Mouse (Mus musculus) embryonic facial prominence, embryonic 14.5 days (tissue): ENCODE results near the gene H2-DMb1. TPM values are rescaled to one million over a fixed set of nuclear protein-coding genes. Genes with fewer than 3 reads are reported as not detected.
A peak's percentile ranks its signal among the peaks of the same experiment; 100 is the strongest.

Experiments used
- ATAC-seq: fragments of 200-750 bp; cut with Nextera tagmentation; 2 replicates; pipeline ENCODE4 v1.8.0; 2017; ENCODE audit warnings: low read depth, moderate number of reproducible peaks, moderate TSS enrichment
- DNase-seq: peaks from one replicate; pipeline ENCODE4 v3.0.0-alpha.2; 2015; ENCODE audit warnings: low spot score
- H3K27ac ChIP-seq: fragments of 300-500 bp; sonication (generic); replicated peaks from 2 replicates; pipeline ENCODE4 v1.5.1; 2014; ENCODE audit warnings: low read depth, mild to moderate bottlenecking, low read length, moderate library complexity
- H3K27me3 ChIP-seq: fragments of 300-500 bp; sonication (generic); replicated peaks from 2 replicates; pipeline ENCODE4 v1.6.1; 2014; ENCODE audit warnings: low read length; ENCODE audit not compliant: control insufficient read depth, insufficient read depth
- H3K36me3 ChIP-seq: fragments of 300-500 bp; sonication (generic); 2 replicates; pipeline ENCODE4 v1.6.1; 2014; ENCODE audit warnings: low read length, mixed read lengths; ENCODE audit not compliant: control insufficient read depth, insufficient read depth
- H3K4me1 ChIP-seq: fragments of 300-500 bp; sonication (generic); 2 replicates; pipeline ENCODE4 v1.6.1; 2014; ENCODE audit warnings: antibody characterized with exemption, low read length; ENCODE audit not compliant: control insufficient read depth, insufficient read depth
- H3K4me2 ChIP-seq: fragments of 300-500 bp; sonication (generic); 2 replicates; pipeline ENCODE4 v1.6.1; 2014; ENCODE audit warnings: low read depth, mild to moderate bottlenecking, low read length, moderate library complexity, mixed read lengths
- H3K4me3 ChIP-seq: fragments of 300-500 bp; sonication (generic); 2 replicates; pipeline ENCODE4 v1.5.1; 2014; ENCODE audit warnings: low read depth, mild to moderate bottlenecking, low read length
- H3K9ac ChIP-seq: fragments of 300-500 bp; sonication (generic); 2 replicates; pipeline ENCODE4 v1.6.1; 2014; ENCODE audit warnings: low read depth, mild to moderate bottlenecking, low read length, moderate library complexity, mixed read lengths
- H3K9me3 ChIP-seq: fragments of 300-500 bp; sonication (generic); 2 replicates; pipeline ENCODE4 v1.6.1; 2016; ENCODE audit warnings: low read length; ENCODE audit not compliant: control insufficient read depth
- WGBS: fragments of 180-500 bp; shearing (Covaris S2); extraction: QIAGEN DNeasy Blood & Tissue Kit; methylation state at CpG from one replicate; pipeline ENCODE4 v1.1.7; 2014; 5-methylcytosine and 5-hydroxymethylcytosine counted together
- polyA plus RNA-seq: library from polyadenylated mRNA; unstranded; fragments of >200 nt; fragmentation: Nextera tagmentation; extraction: Ambion mirVana; gene quantifications from 2 replicates; pipeline ENCODE4 v1.2.1, GENCODE M21; 2014

The H2-DMb1 gene
- polyA plus RNA-seq, 1 experiment from 2014 or later: 4.3 TPM

DNA sequence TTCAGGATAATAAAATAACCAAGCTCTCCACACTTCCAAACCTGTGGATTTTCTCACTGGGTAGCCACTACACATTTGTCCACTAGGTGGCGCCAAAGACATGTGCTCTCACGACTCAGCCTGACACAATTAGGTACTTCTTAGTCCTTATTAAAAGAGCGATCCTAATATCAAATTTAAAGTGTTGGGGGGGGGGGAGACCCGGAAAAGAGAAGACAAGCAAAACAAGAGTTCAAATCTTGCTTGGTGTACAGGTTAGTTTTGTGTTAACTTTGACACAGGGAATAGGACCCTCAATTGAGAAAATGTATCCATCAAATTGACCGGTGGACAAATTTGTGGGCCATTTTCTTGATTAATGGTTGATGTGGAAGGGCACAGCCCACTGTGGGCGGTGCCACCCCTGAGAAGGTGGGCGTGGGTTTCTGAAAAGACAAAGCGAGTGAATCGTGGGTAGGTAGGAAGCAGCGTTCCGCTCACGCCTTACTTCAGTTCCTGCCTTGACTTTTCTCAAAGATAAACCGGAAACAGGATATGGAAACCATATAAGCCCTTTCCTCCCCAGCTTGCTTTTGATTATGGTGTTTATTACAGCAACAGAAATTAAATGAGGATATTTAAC is 18.1 kb downstream of the H2-DMb1 start:
- 40% methylated on average over 13 of the region's 13 CpGs for WGBS
- H3K4me1 ChIP-seq: no peaks in the 10 kb centered on the region
- no peak overlapping the region for H3K27ac ChIP-seq
- H3K27me3 ChIP-seq: no peaks in the 10 kb centered on the region
- H3K4me2 ChIP-seq: no peak overlapping the region
- peak; percentile 69 for DNase-seq
- ATAC-seq: no peak
- H3K9me3 ChIP-seq: peaks cover 7% of the 10 kb centered on the region; the same call in 1 of the 2 replicates
- H3K9ac ChIP-seq: no peak overlapping the region
- no peaks in the 10 kb centered on the region for H3K36me3 ChIP-seq
- no peak overlapping the region for H3K4me3 ChIP-seq

DNA sequence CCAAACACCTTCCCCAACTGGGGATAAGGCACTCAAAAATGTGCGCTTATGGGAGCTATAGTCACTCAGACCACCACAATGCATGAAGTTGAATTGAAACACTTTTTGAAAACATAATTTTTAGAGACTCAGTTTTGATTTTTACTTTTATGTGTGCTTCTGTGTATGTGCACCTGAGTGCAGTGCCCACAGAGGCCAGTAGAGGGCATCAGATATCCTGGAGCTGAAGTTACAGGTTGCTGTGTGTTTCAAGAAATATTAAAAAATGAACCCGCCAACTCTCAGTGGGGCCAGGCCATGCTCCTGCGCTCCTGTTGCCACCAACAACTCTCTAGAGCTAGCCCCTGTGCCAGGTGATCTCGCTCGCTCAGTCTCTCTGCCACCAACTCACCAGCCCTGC is 19.7 kb downstream of the H2-DMb1 start:
- no peak overlapping the region for H3K4me3 ChIP-seq
- no peak for DNase-seq
- H3K27ac ChIP-seq: no peak overlapping the region
- no peak for ATAC-seq
- H3K4me1 ChIP-seq: no peaks in the 10 kb centered on the region
- no peak overlapping the region for H3K9ac ChIP-seq
- H3K4me2 ChIP-seq: no peak overlapping the region
- H3K9me3 ChIP-seq: peaks cover 17% of the 10 kb centered on the region; the same call in 1 of the 2 replicates
- 94% methylated on average over 5 of the region's 5 CpGs for WGBS
- no peaks in the 10 kb centered on the region for H3K36me3 ChIP-seq
- H3K27me3 ChIP-seq: no peaks in the 10 kb centered on the region

DNA sequence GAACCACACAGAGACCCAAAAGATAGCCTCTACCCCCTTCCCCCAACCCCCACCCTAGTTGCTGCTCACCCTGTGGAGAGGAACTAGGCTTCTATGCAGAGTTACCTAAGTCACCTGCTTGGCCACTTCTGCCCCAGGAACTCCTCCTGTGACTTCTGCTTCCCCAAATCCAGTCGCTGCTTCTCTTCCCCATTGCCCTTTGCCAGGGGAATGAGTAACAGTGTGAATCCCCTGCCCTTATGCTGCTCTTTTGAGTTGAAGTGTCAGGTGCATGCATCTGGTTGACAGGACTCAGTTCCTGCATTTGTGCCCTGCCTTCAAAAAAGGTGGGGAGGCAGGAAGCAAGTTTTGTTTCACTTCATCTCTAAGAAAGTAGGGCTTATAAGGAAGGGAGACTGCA is 21.2 kb downstream of the H2-DMb1 start:
- H3K9me3 ChIP-seq: peaks cover 18% of the 10 kb centered on the region; the same call in 1 of the 2 replicates
- H3K4me2 ChIP-seq: no peak overlapping the region
- H3K4me1 ChIP-seq: no peaks in the 10 kb centered on the region
- H3K27me3 ChIP-seq: no peaks in the 10 kb centered on the region
- no peaks in the 10 kb centered on the region for H3K36me3 ChIP-seq
- no peak for DNase-seq
- H3K27ac ChIP-seq: no peak overlapping the region
- ATAC-seq: no peak
- WGBS: 50% methylated on average over 1 of the region's 1 CpGs
- H3K9ac ChIP-seq: no peak overlapping the region
- no peak overlapping the region for H3K4me3 ChIP-seq

DNA sequence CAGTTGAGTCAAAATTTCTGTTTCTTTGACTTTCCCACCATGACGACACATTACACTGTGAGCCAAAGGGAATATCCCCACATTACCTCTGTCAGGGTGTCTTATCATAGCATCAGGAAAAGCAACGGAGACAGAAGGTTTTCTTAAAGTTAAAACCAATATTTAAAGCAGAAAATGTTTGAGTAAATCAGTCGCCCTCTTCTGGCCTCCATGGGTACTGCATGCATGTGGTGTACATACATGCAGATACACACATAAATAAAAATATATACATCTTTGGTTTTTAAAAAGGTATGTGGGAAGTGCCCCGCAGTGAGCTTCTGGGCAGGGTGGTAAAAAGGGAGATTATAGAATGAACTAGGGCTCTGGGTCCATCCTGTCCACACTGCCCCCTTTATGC is 24.3 kb downstream of the H2-DMb1 start:
- H3K27me3 ChIP-seq: no peaks in the 10 kb centered on the region
- no peaks in the 10 kb centered on the region for H3K36me3 ChIP-seq
- no peak overlapping the region for H3K4me3 ChIP-seq
- H3K4me1 ChIP-seq: no peaks in the 10 kb centered on the region
- no peak for DNase-seq
- no peak overlapping the region for H3K9ac ChIP-seq
- H3K27ac ChIP-seq: no peak overlapping the region
- H3K9me3 ChIP-seq: peaks cover 17% of the 10 kb centered on the region; the same call in 1 of the 2 replicates
- H3K4me2 ChIP-seq: no peak overlapping the region
- 69% methylated on average over 4 of the region's 4 CpGs for WGBS
- ATAC-seq: no peak

DNA sequence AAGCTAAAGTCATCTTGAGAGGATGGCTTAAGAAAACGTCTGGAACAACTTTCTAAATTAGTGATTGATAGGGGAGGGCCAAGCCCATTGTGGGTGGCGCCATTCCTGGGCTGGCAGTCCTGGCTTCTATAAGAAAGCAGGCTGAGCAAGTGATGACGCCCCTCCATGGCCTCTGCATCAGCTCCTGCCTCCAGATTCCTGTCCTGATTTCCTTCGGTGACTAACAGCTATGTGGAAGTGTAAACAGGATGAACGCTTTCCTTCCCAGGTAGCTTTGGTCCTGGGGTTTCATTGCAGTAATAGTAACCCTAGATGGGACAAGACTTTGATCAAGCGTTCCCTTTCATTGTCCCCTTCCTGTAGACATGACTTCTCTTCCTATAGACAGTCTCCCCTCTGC is 26.1 kb downstream of the H2-DMb1 start:
- Histone ChIP-seq H3K36me3 (no peaks in the 10 kb centered on the region), H3K27ac (no peak overlapping the region), H3K4me2 (no peak overlapping the region), H3K27me3 (no peaks in the 10 kb centered on the region), H3K4me3 (no peak overlapping the region), H3K9me3 (peaks cover 11% of the 10 kb centered on the region; the same call in 1 of the 2 replicates), H3K4me1 (no peaks in the 10 kb centered on the region), H3K9ac (no peak overlapping the region)
- WGBS: 58% methylated on average over 6 of the region's 6 CpGs
- DNase-seq: no peak
- ATAC-seq: no peak

DNA sequence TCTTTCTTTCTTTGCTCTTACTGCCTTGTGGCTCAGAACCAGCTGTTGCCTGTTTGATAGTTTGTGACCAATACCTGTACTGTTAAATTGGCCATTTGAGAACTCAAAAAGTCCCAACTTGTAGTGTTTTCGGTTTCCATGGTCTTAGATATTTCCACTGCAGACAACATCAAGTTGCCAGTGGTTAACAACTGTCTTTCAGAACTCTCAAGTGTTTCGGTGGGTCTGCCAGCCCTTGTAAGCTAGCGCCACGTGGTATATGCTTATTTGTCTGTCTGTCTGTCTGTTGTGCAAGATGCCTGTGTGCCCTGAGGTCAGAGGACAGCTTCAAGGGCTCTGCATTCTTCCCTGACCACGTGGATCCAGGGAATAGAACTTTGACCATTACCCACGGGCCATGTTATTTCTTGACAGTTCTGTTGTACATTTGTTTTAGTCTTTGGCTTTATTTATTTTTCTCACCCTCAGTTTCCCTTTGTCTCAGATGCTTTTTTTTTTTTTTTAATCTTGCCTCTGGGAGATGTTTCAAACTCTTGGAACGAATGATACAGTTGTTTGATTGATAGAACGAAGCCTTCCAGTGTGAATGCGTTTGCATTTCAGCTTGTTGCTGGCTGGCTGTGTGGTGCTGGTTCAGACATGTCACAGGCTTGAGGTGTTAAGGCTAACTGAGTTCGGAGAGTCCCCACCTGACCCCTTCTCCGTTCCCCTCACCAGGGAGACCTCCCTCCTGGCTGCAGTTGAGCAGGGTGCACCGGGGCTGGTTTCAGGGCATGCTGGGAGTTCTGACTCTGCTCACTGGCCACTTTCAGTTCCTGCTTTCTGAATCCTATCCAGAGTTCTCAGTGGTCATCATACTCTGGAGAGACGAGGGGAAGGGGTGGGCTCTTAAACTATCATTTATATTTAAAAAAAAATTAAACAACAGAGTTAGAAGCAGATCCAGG is 27.3 kb downstream of the H2-DMb1 start:
- WGBS: 64% methylated on average over 13 of the region's 13 CpGs
- H3K4me1 ChIP-seq: no peaks in the 10 kb centered on the region
- H3K27me3 ChIP-seq: no peaks in the 10 kb centered on the region
- DNase-seq (no peak), ATAC-seq (no peak)
- H3K9me3 ChIP-seq: peaks cover 11% of the 10 kb centered on the region; the same call in 1 of the 2 replicates
- H3K27ac ChIP-seq: no peak overlapping the region
- H3K4me2 ChIP-seq: no peak overlapping the region
- no peak overlapping the region for H3K4me3 ChIP-seq
- no peak overlapping the region for H3K9ac ChIP-seq
- H3K36me3 ChIP-seq: no peaks in the 10 kb centered on the region

DNA sequence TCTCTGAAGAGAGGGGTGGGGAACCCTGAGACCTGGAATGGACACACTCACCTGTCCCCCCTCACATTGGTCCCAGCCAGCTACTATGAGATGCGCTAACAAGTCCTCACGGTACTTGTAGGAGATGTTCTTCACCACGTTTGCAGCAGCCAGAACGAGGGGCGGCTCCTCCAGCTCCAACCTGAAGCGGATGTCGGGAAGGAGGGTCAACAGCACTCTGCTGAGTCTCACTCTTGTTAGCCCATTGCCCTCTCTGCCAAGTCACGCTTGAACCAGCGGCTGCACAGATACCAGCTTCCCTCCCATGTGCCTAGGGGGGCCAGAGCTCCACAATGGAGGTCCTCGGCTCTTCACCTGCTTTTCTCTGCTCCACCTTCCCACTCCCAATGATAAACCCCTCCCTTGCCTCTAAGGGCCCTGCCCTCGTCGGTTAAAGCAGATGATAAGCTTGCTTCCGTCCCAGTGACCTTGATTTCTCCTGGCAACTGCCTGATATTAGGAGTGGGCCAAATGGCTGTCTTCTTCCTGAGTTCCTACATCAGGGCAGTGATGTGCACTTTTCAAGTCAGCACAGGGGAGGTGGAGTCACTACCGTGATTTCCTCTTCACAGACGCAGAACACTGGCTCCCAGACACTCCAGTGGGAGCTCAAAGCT is 30.8 kb downstream of the H2-DMb1 start:
- WGBS: 81% methylated on average over 15 of the region's 15 CpGs
- Histone ChIP-seq H3K9ac (no peak overlapping the region), H3K4me3 (no peak overlapping the region), H3K27me3 (peaks cover 17% of the 10 kb centered on the region), H3K27ac (no peak overlapping the region), H3K4me2 (no peak overlapping the region), H3K4me1 (peaks cover 6% of the 10 kb centered on the region; the same call in 1 of the 2 replicates), H3K36me3 (no peaks in the 10 kb centered on the region), H3K9me3 (no peaks in the 10 kb centered on the region)
- no peak for ATAC-seq
- no peak for DNase-seq

DNA sequence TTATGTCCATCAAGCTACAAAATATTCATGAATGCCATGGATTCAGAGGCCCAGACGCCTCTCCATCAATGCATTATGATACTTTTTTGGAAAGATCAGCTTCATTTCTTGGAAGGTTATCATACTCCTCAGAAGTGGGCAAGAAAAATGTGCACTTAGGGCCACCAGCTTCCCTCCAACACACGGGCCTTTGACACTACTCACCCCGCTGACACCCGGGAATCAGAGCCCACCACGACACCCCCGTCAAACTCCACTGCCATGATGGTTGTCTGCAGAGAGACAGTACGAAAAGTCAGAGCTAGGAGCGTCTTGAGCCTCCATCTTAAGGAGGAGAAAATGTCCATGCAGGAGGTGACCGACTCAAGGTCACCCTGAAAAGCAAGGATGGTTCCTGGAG is 32.7 kb downstream of the H2-DMb1 start:
- Histone ChIP-seq H3K4me1 (peaks cover 6% of the 10 kb centered on the region; the same call in 1 of the 2 replicates), H3K9ac (no peak overlapping the region), H3K9me3 (no peaks in the 10 kb centered on the region), H3K36me3 (no peaks in the 10 kb centered on the region), H3K27me3 (peaks cover 24% of the 10 kb centered on the region), H3K4me3 (no peak overlapping the region), H3K4me2 (no peak overlapping the region), H3K27ac (no peak overlapping the region)
- WGBS: 87% methylated on average over 9 of the region's 9 CpGs
- no peak for DNase-seq
- no peak for ATAC-seq
